Mouse (Mus musculus) cerebellum, adult 2 months (tissue): Measurements from ENCODE around the gene Galm. TPM values are rescaled to one million over a fixed set of nuclear protein-coding genes. Genes with fewer than 3 reads are reported as not detected.
A peak's percentile ranks its signal among the peaks of the same experiment; 100 is the strongest.

ENCODE experiments used
- DNase-seq, 2 experiments: peaks; one replicate each; pipeline ENCODE4 v3.0.0; 2021
- H3K27ac ChIP-seq: fragments of 200-500 bp; 2 replicates; pipeline ENCODE4 v1.5.1; 2012; ENCODE audit warnings: low read length, control low read depth, inconsistent platforms; ENCODE audit not compliant: insufficient read depth
- H3K27me3 ChIP-seq: fragments of 200-500 bp; 2 replicates; pipeline ENCODE4 v1.6.1; 2012; ENCODE audit warnings: inconsistent platforms, mild to moderate bottlenecking, low read length, moderate library complexity; ENCODE audit not compliant: control insufficient read depth, insufficient read depth
- H3K4me1 ChIP-seq: fragments of 200-500 bp; 2 replicates; pipeline ENCODE4 v1.6.1; 2011; ENCODE audit warnings: low read length; ENCODE audit not compliant: control insufficient read depth, insufficient read depth
- H3K4me3 ChIP-seq: fragments of 200-500 bp; replicated peaks from 2 replicates; pipeline ENCODE3; 2011; ENCODE audit warnings: mild to moderate bottlenecking, low read depth, low read length, control low read depth; ENCODE audit not compliant: insufficient read depth
- CTCF ChIP-seq: fragments of 200-500 bp; IDR thresholded peaks from 2 replicates; pipeline ENCODE4 v1.5.1; 2011; ENCODE audit warnings: low read depth, mild to moderate bottlenecking, control low read depth, low read length, moderate library complexity, borderline replicate concordance; ENCODE audit not compliant: insufficient read depth
- POLR2A ChIP-seq: fragments of 200-500 bp; IDR thresholded peaks from 2 replicates; pipeline ENCODE4 v1.6.1; 2011; ENCODE audit warnings: low read length, control low read depth, borderline replicate concordance; ENCODE audit not compliant: insufficient read depth
- WGBS: fragments of 180-500 bp; shearing (Covaris S2); methylation state at CpG from one replicate; pipeline ENCODE4 v1.1.7; 2018; 5-methylcytosine and 5-hydroxymethylcytosine counted together
- polyA plus RNA-seq: library from polyadenylated mRNA; depleted of rRNA; stranded (reverse); fragments of >200 nt; gene quantifications from 2 replicates; pipeline ENCODE4 v1.2.3, GENCODE M21; 2012

Galm gene
- polyA plus RNA-seq, 1 experiment: 3.4 TPM

GRCm38 (mm10) chr17:80179959-80180358 is 52.7 kb downstream of the Galm start:
- no peak overlapping the region for H3K4me3 ChIP-seq
- H3K27me3 ChIP-seq: no peaks in the 10 kb centered on the region
- no peak overlapping the region for H3K27ac ChIP-seq
- TF ChIP-seq CTCF (peak; percentile 97), POLR2A (no peak)
- DNase-seq: peak; percentile 76 to 78
- WGBS: under 1% methylated on average over 6 of the region's 6 CpGs
- no peaks in the 10 kb centered on the region for H3K4me1 ChIP-seq

GRCm38 (mm10) chr17:80180468-80180867 is 53.2 kb downstream of the Galm start:
- no peak for DNase-seq
- H3K27me3 ChIP-seq: no peaks in the 10 kb centered on the region
- H3K27ac ChIP-seq: no peak overlapping the region
- H3K4me1 ChIP-seq: no peaks in the 10 kb centered on the region
- no peak for TF ChIP-seq CTCF
- TF ChIP-seq POLR2A: no peak
- H3K4me3 ChIP-seq: no peak overlapping the region

- no peak overlapping the region for H3K4me3 ChIP-seq
- DNase-seq: no peak
- 83% methylated on average over 10 of the region's 10 CpGs for WGBS
- no peaks in the 10 kb centered on the region for H3K4me1 ChIP-seq
- no peaks in the 10 kb centered on the region for H3K27me3 ChIP-seq
- H3K27ac ChIP-seq: no peak overlapping the region
- TF ChIP-seq CTCF (no peak), POLR2A (no peak)
These were observed 56.3 kb downstream of the Galm start for GRCm38 (mm10) chr17:80183615-80184014.

- Histone ChIP-seq H3K27me3 (no peaks in the 10 kb centered on the region), H3K4me3 (no peak overlapping the region), H3K4me1 (no peaks in the 10 kb centered on the region), H3K27ac (no peak overlapping the region)
- DNase-seq: no peak
- WGBS: 61% methylated on average over 5 of the region's 5 CpGs
- no peak for TF ChIP-seq POLR2A
- peak; percentile 37; the same call in 1 of the 2 replicates for TF ChIP-seq CTCF
These were observed 65.8 kb downstream of the Galm start for GRCm38 (mm10) chr17:80193075-80193474.

GRCm38 (mm10) chr17:80199160-80199778 is 72.0 kb downstream of the Galm start:
- WGBS: 95% methylated on average over 3 of the region's 3 CpGs
- Histone ChIP-seq H3K27me3 (no peaks in the 10 kb centered on the region), H3K4me3 (no peak overlapping the region), H3K4me1 (no peaks in the 10 kb centered on the region), H3K27ac (no peak overlapping the region)
- no peak for TF ChIP-seq POLR2A
- no peak for TF ChIP-seq CTCF
- no peak for DNase-seq

- H3K27me3 ChIP-seq: no peaks in the 10 kb centered on the region
- no peak for DNase-seq
- TF ChIP-seq POLR2A (no peak), CTCF (no peak)
- H3K4me1 ChIP-seq: no peaks in the 10 kb centered on the region
- WGBS: 7% methylated on average over 5 of the region's 5 CpGs
- H3K4me3 ChIP-seq: peak overlapping the region; percentile 60
- H3K27ac ChIP-seq: no peak overlapping the region
These were observed 78.4 kb downstream of the Galm start for GRCm38 (mm10) chr17:80205657-80206056.

- DNase-seq: peak in 1 of 2 experiments; percentile 67
- Histone ChIP-seq H3K4me1 (no peaks in the 10 kb centered on the region), H3K27me3 (no peaks in the 10 kb centered on the region), H3K4me3 (peak overlapping the region; percentile 60), H3K27ac (peak overlapping the region; percentile 85)
- TF ChIP-seq CTCF: no peak
- TF ChIP-seq POLR2A: peak; percentile 26; the same call in 1 of the 2 replicates
- WGBS: under 1% methylated on average over 36 of the region's 36 CpGs
These were observed 79.0 kb downstream of the Galm start for GRCm38 (mm10) chr17:80206301-80206670.
